Mouse (Mus musculus) induced T-regulatory cell, adult 2 months (primary cell): ENCODE measurements around the gene Fmnl1.

Experiments
- DNase-seq: peaks from one replicate; pipeline ENCODE4 v3.0.0-alpha.2; 2012; ENCODE audit warnings: low read depth

Gene Fmnl1

GRCm38 (mm10) chr11:103181349-103181748 is 10.4 kb downstream of the Fmnl1 start:
- DNase-seq: no peak

GRCm38 (mm10) chr11:103181911-103182310 is 11.0 kb downstream of the Fmnl1 start:
- DNase-seq: no peak

- peak; percentile 81 for DNase-seq
Measured at GRCm38 (mm10) chr11:103184891-103185290, 14.0 kb downstream of the Fmnl1 start.

- DNase-seq: no peak
Measured at GRCm38 (mm10) chr11:103192230-103192955, 21.5 kb downstream of the Fmnl1 start.

- DNase-seq: no peak
Measured at GRCm38 (mm10) chr11:103192956-103193824, 22.3 kb downstream of the Fmnl1 start.

GRCm38 (mm10) chr11:103193825-103194168 is 22.9 kb downstream of the Fmnl1 start:
- DNase-seq: no peak

- no peak for DNase-seq
Measured at GRCm38 (mm10) chr11:103195236-103195635, 24.3 kb downstream of the Fmnl1 start.

GRCm38 (mm10) chr11:103195656-103196055 is 24.7 kb downstream of the Fmnl1 start:
- DNase-seq: no peak

- no peak for DNase-seq
Measured at GRCm38 (mm10) chr11:103197340-103197739, 26.4 kb downstream of the Fmnl1 start.

GRCm38 (mm10) chr11:103198339-103198738 is 27.4 kb downstream of the Fmnl1 start:
- DNase-seq: no peak

GRCm38 (mm10) chr11:103198911-103199803 is 28.2 kb downstream of the Fmnl1 start:
- DNase-seq: no peak

- no peak for DNase-seq
Measured at GRCm38 (mm10) chr11:103201664-103202063, 30.8 kb downstream of the Fmnl1 start.

- DNase-seq: no peak
Measured at GRCm38 (mm10) chr11:103202376-103202775, 31.5 kb downstream of the Fmnl1 start.

- no peak for DNase-seq
Measured at GRCm38 (mm10) chr11:103206203-103206602, 35.3 kb downstream of the Fmnl1 start.

GRCm38 (mm10) chr11:103208458-103208857 is 37.6 kb downstream of the Fmnl1 start, which contains the start of gene 1700023F06Rik:
TSS of gene 1700023F06Rik (minus strand) at chr11:103208558.
- DNase-seq: no peak

GRCm38 (mm10) chr11:103210291-103210690 is 39.4 kb downstream of the Fmnl1 start:
- DNase-seq: no peak

- DNase-seq: no peak
Measured at GRCm38 (mm10) chr11:103213712-103214111, 42.8 kb downstream of the Fmnl1 start.

- no peak for DNase-seq
Measured at GRCm38 (mm10) chr11:103215355-103215754, 44.4 kb downstream of the Fmnl1 start.

GRCm38 (mm10) chr11:103217790-103218516 is 47.0 kb downstream of the Fmnl1 start, which contains the start of gene Spata32:
TSS of gene Spata32 (minus strand) at chr11:103218432.
- DNase-seq: peak; percentile 89

GRCm38 (mm10) chr11:103218517-103218901 is 47.6 kb downstream of the Fmnl1 start:
- no peak for DNase-seq

GRCm38 (mm10) chr11:103219259-103219658 is 48.4 kb downstream of the Fmnl1 start:
- DNase-seq: no peak
